Mouse (Mus musculus) embryo, embryonic 9.5 days (tissue): ENCODE measurements around the gene Chd3.

ENCODE experiments used
- DNase-seq: peaks from one replicate; pipeline ENCODE4 v3.0.0-alpha.2; 2017; ENCODE audit errors: extremely low spot score

The Chd3 gene

GRCm38 (mm10) chr11:69366855-69367615, 2.2 kb downstream of the Chd3 start:
- DNase-seq, result peak; percentile 48

GRCm38 (mm10) chr11:69366157-69366854, 2.9 kb downstream of the Chd3 start:
- DNase-seq, result peak; percentile 87

GRCm38 (mm10) chr11:69365722-69366121, 3.5 kb downstream of the Chd3 start:
- peak; percentile 43 for DNase-seq

GRCm38 (mm10) chr11:69364910-69365309, 4.3 kb downstream of the Chd3 start:
- peak; percentile 65 for DNase-seq

GRCm38 (mm10) chr11:69364376-69364775, 4.8 kb downstream of the Chd3 start:
- no peak for DNase-seq

GRCm38 (mm10) chr11:69362479-69362878, 6.7 kb downstream of the Chd3 start:
- DNase-seq, result no peak

- DNase-seq, result no peak
Measured at GRCm38 (mm10) chr11:69362021-69362420, 7.2 kb downstream of the Chd3 start.

GRCm38 (mm10) chr11:69357690-69358089, 11.5 kb downstream of the Chd3 start:
- DNase-seq, result no peak

GRCm38 (mm10) chr11:69356544-69356943, 12.7 kb downstream of the Chd3 start:
- no peak for DNase-seq

GRCm38 (mm10) chr11:69346441-69346840, 22.8 kb downstream of the Chd3 start:
- DNase-seq, result no peak

GRCm38 (mm10) chr11:69340161-69341131, 28.8 kb downstream of the Chd3 start, which contains the start of gene Rnf227:
Gene Rnf227 (plus strand): TSS chr11:69340461.
- peak; percentile 84 for DNase-seq

- DNase-seq, result no peak
Measured at GRCm38 (mm10) chr11:69334796-69335195, 34.4 kb downstream of the Chd3 start.

- no peak for DNase-seq
Measured at GRCm38 (mm10) chr11:69333922-69334321, 35.3 kb downstream of the Chd3 start.

- DNase-seq, result peak; percentile 19
Measured at GRCm38 (mm10) chr11:69332713-69333253, 36.4 kb downstream of the Chd3 start.

- peak; percentile 84 for DNase-seq
Measured at GRCm38 (mm10) chr11:69331929-69332405, 37.2 kb downstream of the Chd3 start.

GRCm38 (mm10) chr11:69331152-69331551, 38.1 kb downstream of the Chd3 start:
- DNase-seq, result no peak

GRCm38 (mm10) chr11:69328517-69328916, 40.7 kb downstream of the Chd3 start:
- no peak for DNase-seq

GRCm38 (mm10) chr11:69327648-69328047, 41.6 kb downstream of the Chd3 start:
- DNase-seq, result no peak

- no peak for DNase-seq
Measured at GRCm38 (mm10) chr11:69327157-69327442, 42.1 kb downstream of the Chd3 start.

GRCm38 (mm10) chr11:69326408-69327156, 42.6 kb downstream of the Chd3 start:
- no peak for DNase-seq
